Mouse (Mus musculus): ENCODE results near the gene Gan. TPM values are rescaled to one million over a fixed set of nuclear protein-coding genes. Genes with fewer than 3 reads are reported as not detected.

Gene Gan
- total RNA-seq, 4 experiments from 2014 or later = 18.1 to 20.3 (median 19.0) TPM

GRCm38 (mm10) chr8:117156866-117157768 is 818 bp upstream of the Gan start:
- no peak for DNase-seq (ENCODE audit: low spot score in 2 of 2)

GRCm38 (mm10) chr8:117157769-117158091 is 205 bp upstream of the Gan start:
- peak; percentile 93 to 98 for DNase-seq (ENCODE audit: low spot score in 2 of 2)

DNA sequence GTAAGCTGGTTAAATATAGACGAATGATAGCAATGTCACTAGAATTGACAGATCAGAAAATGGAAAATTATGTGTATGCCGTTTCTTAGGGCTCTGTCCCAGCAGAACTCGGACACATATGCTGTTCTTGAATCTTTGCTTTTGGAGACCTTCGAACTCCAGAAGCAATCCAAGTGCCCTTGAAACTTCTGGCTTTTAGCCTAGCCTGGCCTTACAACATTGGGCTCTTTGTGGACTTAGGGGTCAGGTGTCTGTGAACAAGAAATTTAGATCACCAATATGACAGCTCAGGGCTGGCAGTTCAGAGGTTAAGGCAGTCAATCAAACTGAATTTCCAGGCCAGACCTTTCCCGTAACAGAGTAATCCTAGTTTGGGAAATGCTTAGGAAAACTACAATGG is 1.1 kb downstream of the Gan start:
- no peak for DNase-seq (ENCODE audit: low spot score in 2 of 2)

GRCm38 (mm10) chr8:117164912-117165311 is 7.0 kb downstream of the Gan start:
- no peak for DNase-seq (ENCODE audit: low spot score in 2 of 2)

DNA sequence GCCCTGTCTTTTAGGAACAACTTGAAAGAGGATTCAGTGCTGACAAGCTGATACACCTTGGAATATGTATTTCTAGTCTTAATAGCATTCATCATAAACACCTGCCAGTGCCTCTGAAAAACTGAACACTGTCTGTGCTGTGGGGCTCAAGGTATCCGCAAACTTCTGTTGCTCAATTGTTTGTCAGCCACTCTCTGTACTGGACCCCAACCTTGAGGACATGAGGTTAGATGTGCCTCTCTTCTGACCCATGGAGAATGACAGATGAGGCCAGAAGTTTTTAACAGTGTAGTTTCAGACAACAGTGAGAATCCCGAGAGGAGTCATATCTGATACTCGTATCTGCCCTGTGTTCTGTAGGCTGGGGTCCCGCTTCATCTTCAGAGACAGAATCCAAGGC is 7.6 kb downstream of the Gan start:
- no peak for DNase-seq (ENCODE audit: low spot score in 2 of 2)

DNA sequence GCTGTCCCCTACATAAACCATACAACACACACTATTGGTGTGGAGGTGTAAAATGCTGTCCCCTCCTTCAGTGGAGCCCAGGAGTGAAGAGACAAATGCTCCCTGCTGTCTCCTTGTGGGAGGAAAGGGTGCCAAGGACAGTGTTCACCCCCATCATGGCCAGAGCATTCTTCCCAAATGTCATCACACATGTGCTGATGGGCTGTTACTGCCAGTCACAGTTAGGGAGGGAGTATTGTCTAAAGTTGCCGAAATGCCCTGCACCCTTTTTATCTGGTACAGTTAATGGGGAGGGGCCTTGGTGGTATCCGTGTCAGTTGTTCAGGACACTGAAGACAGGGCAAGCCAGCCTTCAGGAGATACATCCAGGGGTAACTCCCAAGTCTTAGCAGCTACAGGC is 8.6 kb downstream of the Gan start:
- DNase-seq (ENCODE audit: low spot score in 2 of 2) = no peak

DNA sequence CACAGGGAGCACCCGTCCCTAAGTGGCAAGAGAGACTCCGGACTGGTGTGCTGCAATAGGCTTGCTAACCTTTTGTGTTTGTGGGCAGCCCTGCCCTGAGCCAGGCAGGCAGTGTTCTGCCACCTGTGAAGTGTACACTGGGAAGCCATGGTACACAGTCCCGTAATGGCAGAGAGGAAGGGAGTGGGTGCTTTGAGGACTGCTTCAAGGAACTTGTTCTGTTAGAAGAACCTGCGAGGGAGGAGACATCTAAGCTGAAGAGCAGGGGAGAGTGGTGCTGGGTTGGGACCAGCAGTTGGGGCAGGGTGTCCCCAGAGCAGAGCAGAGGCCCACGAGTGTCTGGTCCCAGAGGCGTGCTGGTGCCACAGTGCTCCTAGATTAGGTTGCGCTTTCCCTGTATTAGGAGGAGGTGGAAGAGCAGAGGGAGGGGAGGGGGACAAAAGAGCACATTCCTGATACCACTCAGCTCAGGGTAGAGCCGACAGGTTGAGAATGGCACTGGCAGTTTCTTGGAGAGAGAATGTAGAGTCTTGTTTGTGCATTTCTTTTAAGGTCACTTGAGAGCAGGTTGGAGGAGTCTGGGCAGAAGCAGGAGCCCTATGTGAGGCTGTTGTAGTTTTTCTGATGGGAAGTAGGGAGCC is 9.4 kb downstream of the Gan start:
- DNase-seq (ENCODE audit: low spot score in 2 of 2) = no peak

- DNase-seq (ENCODE audit: low spot score in 2 of 2) = no peak
Measured at GRCm38 (mm10) chr8:117168378-117168777, 10.4 kb downstream of the Gan start.

GRCm38 (mm10) chr8:117171826-117172225 is 13.9 kb downstream of the Gan start:
- no peak for DNase-seq (ENCODE audit: low spot score in 2 of 2)

DNA sequence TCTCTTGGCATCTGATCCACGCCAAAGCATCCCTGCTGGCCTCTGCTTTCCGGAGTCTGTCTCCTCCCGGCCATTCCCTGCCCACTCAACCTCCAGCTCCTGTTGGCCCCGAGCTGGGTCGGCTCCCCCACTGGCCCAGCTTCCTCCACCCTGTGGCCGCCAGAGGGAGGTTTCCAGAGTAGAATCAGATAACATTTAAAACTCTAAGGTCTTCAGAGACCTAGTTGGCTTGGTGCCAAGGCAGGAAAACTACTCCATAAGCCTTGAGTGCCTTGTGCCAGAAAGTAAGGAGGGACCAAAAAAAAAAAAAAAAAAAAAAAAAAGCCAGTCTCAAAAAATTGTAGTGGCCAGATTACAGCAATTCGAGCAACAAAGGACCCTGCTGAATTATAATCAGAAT is 15.0 kb downstream of the Gan start:
- no peak for DNase-seq (ENCODE audit: low spot score in 2 of 2)

- no peak for DNase-seq (ENCODE audit: low spot score in 2 of 2)
Measured at GRCm38 (mm10) chr8:117173690-117174089, 15.8 kb downstream of the Gan start.

DNA sequence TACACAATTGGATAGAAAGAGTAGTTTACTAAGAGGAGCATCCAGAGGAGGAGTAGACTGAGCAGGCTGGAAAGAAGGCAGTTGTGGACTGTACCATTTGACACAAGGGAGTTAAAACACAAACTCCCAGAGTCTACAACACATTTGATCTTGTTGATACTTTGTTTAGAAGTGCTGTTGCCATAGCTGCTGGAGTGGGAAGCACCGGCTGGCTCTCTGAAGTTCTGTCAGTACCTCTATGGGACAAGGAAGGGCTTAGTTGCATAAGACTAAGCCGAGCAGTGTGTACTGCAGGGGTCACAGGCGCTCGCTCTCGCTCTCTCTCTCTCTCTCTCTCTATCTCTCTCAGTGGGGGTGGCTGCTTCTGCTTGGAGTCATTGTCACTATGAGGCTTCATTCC is 16.6 kb downstream of the Gan start:
- no peak for DNase-seq (ENCODE audit: low spot score in 2 of 2)

DNA sequence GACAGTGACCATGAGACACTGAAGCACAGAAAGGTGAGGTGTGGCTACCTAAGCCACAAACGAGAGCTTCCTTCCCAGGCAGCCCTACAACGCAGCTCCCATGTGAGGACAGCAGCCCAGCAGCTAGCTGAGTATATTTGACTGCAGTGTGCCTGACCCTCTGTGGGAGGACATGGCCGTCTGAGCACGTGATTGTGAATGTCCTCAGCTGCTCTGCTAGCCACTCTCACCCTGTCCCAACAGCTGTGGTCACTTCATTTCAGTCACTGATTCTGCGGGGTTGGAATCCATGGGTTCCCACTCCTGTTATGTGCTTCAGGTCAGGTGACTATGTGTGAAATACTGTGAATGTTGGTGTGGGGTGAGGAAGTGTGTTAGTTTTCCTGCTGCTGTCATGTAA is 18.4 kb downstream of the Gan start:
- no peak for DNase-seq (ENCODE audit: low spot score in 2 of 2)

GRCm38 (mm10) chr8:117177236-117177635 is 19.3 kb downstream of the Gan start:
- DNase-seq (ENCODE audit: low spot score in 2 of 2) = no peak

GRCm38 (mm10) chr8:117178039-117178438 is 20.1 kb downstream of the Gan start:
- DNase-seq (ENCODE audit: low spot score in 2 of 2) = no peak

DNA sequence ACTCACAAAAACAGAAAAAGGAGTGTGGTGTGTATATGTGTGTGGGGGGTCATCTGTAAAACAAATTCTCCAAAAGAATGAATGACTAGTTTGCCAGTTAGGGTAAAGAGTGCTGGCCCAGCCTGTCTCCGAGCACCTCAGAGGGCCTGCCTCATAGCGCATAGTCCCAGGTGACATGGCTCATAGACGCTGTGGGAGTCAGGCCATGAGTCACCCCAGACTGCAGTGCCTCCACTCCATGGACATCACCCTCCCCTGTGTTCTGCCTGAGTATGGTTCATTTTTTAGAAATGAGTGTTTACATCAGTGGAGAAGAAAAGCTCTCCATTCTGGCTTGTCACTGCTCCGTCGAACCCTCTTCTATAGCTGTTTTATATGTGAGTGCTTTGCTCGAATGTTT is 20.7 kb downstream of the Gan start:
- no peak for DNase-seq (ENCODE audit: low spot score in 2 of 2)

DNA sequence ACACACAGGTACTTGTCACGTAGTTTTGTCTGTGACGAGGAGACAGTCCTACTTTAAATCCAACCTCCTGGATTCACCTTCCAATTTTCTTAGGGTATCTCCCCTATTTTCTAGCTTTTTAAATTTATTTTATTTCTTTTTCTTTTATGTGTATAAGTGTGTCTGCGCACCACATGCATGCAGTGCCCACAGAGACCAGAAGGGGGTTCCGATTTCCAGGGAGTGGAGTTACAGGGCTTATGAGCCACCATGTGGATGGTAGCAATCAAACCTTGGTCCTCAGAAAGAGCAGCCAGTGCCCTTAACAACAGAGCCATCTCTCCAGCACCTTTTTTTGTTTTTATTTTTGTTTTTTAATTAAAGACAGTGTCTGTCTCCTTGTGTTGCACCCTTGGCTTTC is 24.8 kb downstream of the Gan start:
- no peak for DNase-seq (ENCODE audit: low spot score in 2 of 2)

- no peak for DNase-seq (ENCODE audit: low spot score in 2 of 2)
Measured at GRCm38 (mm10) chr8:117183664-117184377, 25.9 kb downstream of the Gan start.

DNA sequence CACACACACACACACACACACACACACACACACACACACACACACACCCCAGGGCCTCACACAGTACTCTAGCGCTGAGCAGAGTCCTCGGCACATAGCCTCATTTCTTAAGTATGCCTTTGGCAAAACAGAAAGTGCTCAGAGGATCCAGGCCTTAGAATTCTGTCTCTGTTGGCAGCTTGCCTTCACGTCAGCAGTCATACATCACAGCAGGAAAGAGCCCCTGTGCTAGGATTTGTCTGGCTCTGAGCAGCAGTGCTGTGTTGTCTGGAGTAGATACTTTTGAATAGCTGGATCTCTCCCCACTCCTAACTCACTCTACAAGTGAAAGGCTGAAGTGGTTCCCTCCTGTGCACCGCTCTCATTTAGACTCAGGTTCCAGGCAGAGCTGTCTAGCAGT is 36.4 kb downstream of the Gan start:
- peak in 1 of 2 experiments; percentile 16 for DNase-seq (ENCODE audit: low spot score in 2 of 2)

GRCm38 (mm10) chr8:117196593-117196992 is 38.7 kb downstream of the Gan start:
- DNase-seq (ENCODE audit: low spot score in 2 of 2) = no peak

GRCm38 (mm10) chr8:117197551-117197950 is 39.6 kb downstream of the Gan start:
- peak in 1 of 2 experiments; percentile 12 for DNase-seq (ENCODE audit: low spot score in 2 of 2)
